Mouse (Mus musculus): ENCODE measurements around the gene Mapk1ip1l.
"Not testable (repeated sequence)": the region's sequence is repeated elsewhere in the genome, so short reads cannot be mapped to it uniquely, and the experiment has no call there.

- TF ChIP-seq CTCF (conservative IDR thresholded peaks at IDR 0.05; ENCODE audit: insufficient read depth, insufficient read length, low read depth, low read length); POLR2A (IDR thresholded peaks at IDR 0.05; ENCODE audit: low read depth, low read length): not testable (repeated sequence)
Measured at GRCm38 (mm10) chr14:47321581-47321980, 23.5 kb downstream of the Mapk1ip1l start.
